Comparison of ENCODE assay signal across 8 mouse cellular contexts in genomic region chr11:73006377-73006776, GRCm38 (mm10). TPM values are rescaled to one million over a fixed set of nuclear protein-coding genes. Genes with fewer than 3 reads are reported as not detected.
DNase-seq lines count a peak whose midpoint lies in the region; ATAC-seq and TF ChIP-seq lines count a peak whose summit lies in the region.

No protein-coding gene starts in this region.

- H3K4me1 ChIP-seq in forebrain, embryonic 10.5 days, result no peaks in the 10 kb centered on the region
- H3K4me1 ChIP-seq in forebrain, embryonic 15.5 days, result no peaks in the 10 kb centered on the region
- H3K4me1 ChIP-seq in forebrain, embryonic 11.5 days (replicated peaks; ENCODE audit: control insufficient read depth, insufficient read depth, low read length), result no peaks in the 10 kb centered on the region
- H3K4me1 ChIP-seq in intestine, postnatal 0 days (replicated peaks; ENCODE audit: control insufficient read depth, insufficient read depth, low read length), result no peaks in the 10 kb centered on the region
- H3K4me1 ChIP-seq in lung, embryonic 15.5 days, result peaks cover 14% of the 10 kb centered on the region; the same call in 1 of the 2 replicates

- H3K9ac ChIP-seq in forebrain, embryonic 15.5 days (replicated peaks), result no peak overlapping the region
- no peak overlapping the region for H3K9ac ChIP-seq in forebrain, embryonic 11.5 days (ENCODE audit: low read length)
- H3K9ac ChIP-seq in intestine, postnatal 0 days (ENCODE audit: low read depth, low read length), result no peak overlapping the region
- no peak overlapping the region for H3K9ac ChIP-seq in lung, embryonic 15.5 days

- TF ChIP-seq CTCF in intestine, postnatal 0 days (IDR thresholded peaks at IDR 0.05; ENCODE audit: low read depth), result peak; percentile 94

- 8% methylated on average over 2 of the region's 2 CpGs for WGBS in forebrain, embryonic 10.5 days
- WGBS in forebrain, embryonic 15.5 days, result 3% methylated on average over 2 of the region's 2 CpGs
- WGBS in forebrain, embryonic 11.5 days, result 7% methylated on average over 2 of the region's 2 CpGs
- WGBS in intestine, postnatal 0 days, result 3% methylated on average over 2 of the region's 2 CpGs
- WGBS in lung, embryonic 15.5 days, result 9% methylated on average over 2 of the region's 2 CpGs

- H3K9me3 ChIP-seq in forebrain, embryonic 10.5 days, result no peaks in the 10 kb centered on the region
- no peaks in the 10 kb centered on the region for H3K9me3 ChIP-seq in forebrain, embryonic 15.5 days
- H3K9me3 ChIP-seq in forebrain, embryonic 11.5 days (ENCODE audit: control insufficient read depth, low read length), result no peaks in the 10 kb centered on the region
- no peaks in the 10 kb centered on the region for H3K9me3 ChIP-seq in intestine, postnatal 0 days (ENCODE audit: control insufficient read depth)
- H3K9me3 ChIP-seq in lung, embryonic 15.5 days, result no peaks in the 10 kb centered on the region

- peak; percentile 57 for DNase-seq in forebrain, embryonic 10.5 days (ENCODE audit: extremely low spot score, low spot score)
- peak; percentile 35 to 50 for DNase-seq in CD8-positive naive resting alpha-beta T cell, adult 2 months (ENCODE audit: low read depth in 2 of 2, low spot score in 2 of 2)
- DNase-seq in brain, embryonic 18.5 days (ENCODE audit: low read depth, low spot score), result peak; percentile 16
- DNase-seq in forebrain, embryonic 11.5 days (ENCODE audit: low spot score), result peak; percentile 63
- peak; percentile 81 for DNase-seq in retina, postnatal 7 days (ENCODE audit: low read depth, low spot score)

- H3K36me3 ChIP-seq in forebrain, embryonic 10.5 days (replicated peaks), result no peaks in the 10 kb centered on the region
- H3K36me3 ChIP-seq in forebrain, embryonic 15.5 days, result no peaks in the 10 kb centered on the region
- no peaks in the 10 kb centered on the region for H3K36me3 ChIP-seq in forebrain, embryonic 11.5 days (ENCODE audit: control insufficient read depth, insufficient read depth, low read length)
- H3K36me3 ChIP-seq in intestine, postnatal 0 days (ENCODE audit: control insufficient read depth, insufficient read depth), result no peaks in the 10 kb centered on the region
- no peaks in the 10 kb centered on the region for H3K36me3 ChIP-seq in lung, embryonic 15.5 days

- H3K27ac ChIP-seq in forebrain, embryonic 10.5 days, result no peak overlapping the region
- no peak overlapping the region for H3K27ac ChIP-seq in forebrain, embryonic 15.5 days (replicated peaks)
- no peak overlapping the region for H3K27ac ChIP-seq in forebrain, embryonic 11.5 days (ENCODE audit: low read depth, low read length)
- H3K27ac ChIP-seq in intestine, postnatal 0 days (ENCODE audit: low read depth, low read length), result no peak overlapping the region
- no peak overlapping the region for H3K27ac ChIP-seq in lung, embryonic 15.5 days

- H3K27me3 ChIP-seq in forebrain, embryonic 10.5 days (ENCODE audit: poor library complexity, severe bottlenecking), result peaks cover 24% of the 10 kb centered on the region
- no peaks in the 10 kb centered on the region for H3K27me3 ChIP-seq in forebrain, embryonic 15.5 days
- H3K27me3 ChIP-seq in forebrain, embryonic 11.5 days (ENCODE audit: control insufficient read depth, insufficient read depth, low read length), result no peaks in the 10 kb centered on the region
- H3K27me3 ChIP-seq in intestine, postnatal 0 days (replicated peaks; ENCODE audit: control insufficient read depth, insufficient read depth, low read length), result no peaks in the 10 kb centered on the region
- peaks cover 7% of the 10 kb centered on the region; the same call in 1 of the 2 replicates for H3K27me3 ChIP-seq in lung, embryonic 15.5 days

- H3K4me3 ChIP-seq in forebrain, embryonic 10.5 days, result no peak overlapping the region
- no peak overlapping the region for H3K4me3 ChIP-seq in forebrain, embryonic 15.5 days
- no peak overlapping the region for H3K4me3 ChIP-seq in forebrain, embryonic 11.5 days (ENCODE audit: low read depth, low read length)
- H3K4me3 ChIP-seq in intestine, postnatal 0 days (ENCODE audit: low read depth, low read length), result no peak overlapping the region
- H3K4me3 ChIP-seq in lung, embryonic 15.5 days, result no peak overlapping the region

- no peak overlapping the region for H3K4me2 ChIP-seq in forebrain, embryonic 15.5 days (replicated peaks)
- H3K4me2 ChIP-seq in forebrain, embryonic 11.5 days (ENCODE audit: low read depth, low read length, severe bottlenecking), result no peak overlapping the region
- H3K4me2 ChIP-seq in intestine, postnatal 0 days (replicated peaks; ENCODE audit: low read depth), result no peak overlapping the region
- H3K4me2 ChIP-seq in lung, embryonic 15.5 days, result no peak overlapping the region

- ATAC-seq in forebrain, embryonic 15.5 days (replicated peaks), result no peak
- peak; percentile 61 for ATAC-seq in forebrain, embryonic 11.5 days (replicated peaks; ENCODE audit: low FRiP score)
- ATAC-seq in intestine, postnatal 0 days, result no peak
- ATAC-seq in lung, embryonic 15.5 days (ENCODE audit: borderline replicate concordance, extremely low read depth, low FRiP score, low TSS enrichment), result peak; percentile 58; the same call in 1 of the 2 replicates

RNA-seq across cellular contexts. Expression of gene P2rx1, which starts 7.5 kb away (rescaled TPM):
- 1.4 TPM in 2 replicates for polyA plus RNA-seq in forebrain, embryonic 10.5 days (2016; fragmentation: Nextera tagmentation; extraction: Ambion mirVana)
- polyA plus RNA-seq in forebrain, embryonic 15.5 days (2015; fragmentation: Nextera tagmentation; extraction: Ambion mirVana), result 0.40 and 0.56 TPM in 2 replicates
- 1.1 and 1.6 TPM in 2 replicates for polyA plus RNA-seq in forebrain, embryonic 11.5 days (2014; fragmentation: Nextera tagmentation; extraction: Ambion mirVana)
- polyA plus RNA-seq in intestine, postnatal 0 days (2015; fragmentation: Nextera tagmentation; extraction: Ambion mirVana), result 3.4 and 4.1 TPM in 2 replicates
- 1.6 and 2.2 TPM in 2 replicates for polyA plus RNA-seq in lung, embryonic 15.5 days (2015; fragmentation: Nextera tagmentation; extraction: Ambion mirVana)

RNA-seq across cellular contexts. Expression of gene Camkk1, which starts 12.4 kb away (rescaled TPM):
- polyA plus RNA-seq in forebrain, embryonic 10.5 days (2016; fragmentation: Nextera tagmentation; extraction: Ambion mirVana), result 4.6 and 5.4 TPM in 2 replicates
- polyA plus RNA-seq in forebrain, embryonic 15.5 days (2015; fragmentation: Nextera tagmentation; extraction: Ambion mirVana), result 19.6 TPM in 2 replicates
- polyA plus RNA-seq in forebrain, embryonic 11.5 days (2014; fragmentation: Nextera tagmentation; extraction: Ambion mirVana), result 4.7 and 5.2 TPM in 2 replicates
- 3.2 and 3.5 TPM in 2 replicates for polyA plus RNA-seq in intestine, postnatal 0 days (2015; fragmentation: Nextera tagmentation; extraction: Ambion mirVana)
- polyA plus RNA-seq in lung, embryonic 15.5 days (2015; fragmentation: Nextera tagmentation; extraction: Ambion mirVana), result 7.7 and 7.8 TPM in 2 replicates

RNA-seq across cellular contexts. Expression of gene Ncbp3, which starts 41.2 kb away (rescaled TPM):
- polyA plus RNA-seq in forebrain, embryonic 10.5 days (2016; fragmentation: Nextera tagmentation; extraction: Ambion mirVana), result 12.1 and 13.9 TPM in 2 replicates
- polyA plus RNA-seq in forebrain, embryonic 15.5 days (2015; fragmentation: Nextera tagmentation; extraction: Ambion mirVana), result 10.7 and 11.1 TPM in 2 replicates
- polyA plus RNA-seq in forebrain, embryonic 11.5 days (2014; fragmentation: Nextera tagmentation; extraction: Ambion mirVana), result 12.6 and 13.2 TPM in 2 replicates
- 3.4 and 4.6 TPM in 2 replicates for polyA plus RNA-seq in intestine, postnatal 0 days (2015; fragmentation: Nextera tagmentation; extraction: Ambion mirVana)
- 11.0 and 12.5 TPM in 2 replicates for polyA plus RNA-seq in lung, embryonic 15.5 days (2015; fragmentation: Nextera tagmentation; extraction: Ambion mirVana)

RNA-seq across cellular contexts. Expression of gene Atp2a3, which starts 45.4 kb away (rescaled TPM):
- 1.2 and 1.6 TPM in 2 replicates for polyA plus RNA-seq in forebrain, embryonic 10.5 days (2016; fragmentation: Nextera tagmentation; extraction: Ambion mirVana)
- 0.67 and 0.70 TPM in 2 replicates for polyA plus RNA-seq in forebrain, embryonic 15.5 days (2015; fragmentation: Nextera tagmentation; extraction: Ambion mirVana)
- polyA plus RNA-seq in forebrain, embryonic 11.5 days (2014; fragmentation: Nextera tagmentation; extraction: Ambion mirVana), result 0.73 and 1.3 TPM in 2 replicates
- 16.2 and 16.7 TPM in 2 replicates for polyA plus RNA-seq in intestine, postnatal 0 days (2015; fragmentation: Nextera tagmentation; extraction: Ambion mirVana)
- 13.9 and 16.2 TPM in 2 replicates for polyA plus RNA-seq in lung, embryonic 15.5 days (2015; fragmentation: Nextera tagmentation; extraction: Ambion mirVana)

Comparison
In these comparisons a context has a peak if more than half of its experiments do, and no peak if none do; other contexts are left out.
1. ATAC-seq: peak in forebrain, embryonic 11.5 days (single experiment) and lung, embryonic 15.5 days (single experiment); none in forebrain, embryonic 15.5 days (single experiment) and intestine, postnatal 0 days (single experiment).
2. DNase-seq: peak in every context shown above with its lines; median percentile 81 in retina, postnatal 7 days; 63 in forebrain, embryonic 11.5 days; 57 in forebrain, embryonic 10.5 days; 42 in CD8-positive naive resting alpha-beta T cell, adult 2 months; 16 in brain, embryonic 18.5 days.